Mouse (Mus musculus) gastrocnemius, postnatal 4 days (tissue): ENCODE data around the gene Mrc2. TPM values are rescaled to one million over a fixed set of nuclear protein-coding genes. Genes with fewer than 3 reads are reported as not detected.

Experiments used
- DNase-seq, 2 experiments: peaks; one replicate each; pipeline ENCODE4 v3.0.0; 2021 to 2022; ENCODE audit warnings: low spot score in 2 of 2, mixed read lengths in 2 of 2
- total RNA-seq, 2 experiments: library from RNA; stranded (reverse); gene quantifications; 2 replicates each; pipeline ENCODE4 v1.2.3; 2021

Gene Mrc2
- total RNA-seq, 2 experiments from 2014 or later, result 78.1 to 79.3 TPM

- no peak for DNase-seq
These were observed 56.1 kb downstream of the Mrc2 start for GRCm38 (mm10) chr11:105348495-105348982.

GRCm38 (mm10) chr11:105349780-105350324, 57.4 kb downstream of the Mrc2 start:
- no peak for DNase-seq

- no peak for DNase-seq
These were observed 58.2 kb downstream of the Mrc2 start for GRCm38 (mm10) chr11:105350643-105351042.

GRCm38 (mm10) chr11:105352152-105352551, 59.7 kb downstream of the Mrc2 start:
- no peak for DNase-seq

GRCm38 (mm10) chr11:105352954-105353890, 60.8 kb downstream of the Mrc2 start:
- peak; percentile 86 to 92 for DNase-seq

- no peak for DNase-seq
These were observed 61.4 kb downstream of the Mrc2 start for GRCm38 (mm10) chr11:105353891-105354280.

- no peak for DNase-seq
These were observed 63.9 kb downstream of the Mrc2 start for GRCm38 (mm10) chr11:105356301-105356700.

- no peak for DNase-seq
These were observed 69.8 kb downstream of the Mrc2 start for GRCm38 (mm10) chr11:105362041-105362765.

- peak; percentile 83 to 89 for DNase-seq
These were observed 70.6 kb downstream of the Mrc2 start for GRCm38 (mm10) chr11:105362946-105363597.

- DNase-seq, result peak in 1 of 2 experiments; percentile 35
These were observed 71.3 kb downstream of the Mrc2 start for GRCm38 (mm10) chr11:105363598-105364385.

- DNase-seq, result peak in 1 of 2 experiments; percentile 43
These were observed 72.1 kb downstream of the Mrc2 start for GRCm38 (mm10) chr11:105364386-105365065.

GRCm38 (mm10) chr11:105365611-105366010, 73.2 kb downstream of the Mrc2 start:
- no peak for DNase-seq

- DNase-seq, result no peak
These were observed 73.6 kb downstream of the Mrc2 start for GRCm38 (mm10) chr11:105366051-105366450.

- DNase-seq, result no peak
These were observed 74.7 kb downstream of the Mrc2 start for GRCm38 (mm10) chr11:105367163-105367562.

GRCm38 (mm10) chr11:105368833-105369232, 76.4 kb downstream of the Mrc2 start:
- no peak for DNase-seq

- DNase-seq, result no peak
These were observed 77.3 kb downstream of the Mrc2 start for GRCm38 (mm10) chr11:105369526-105370386.

- no peak for DNase-seq
These were observed 79.4 kb downstream of the Mrc2 start for GRCm38 (mm10) chr11:105371818-105372217.

GRCm38 (mm10) chr11:105373881-105374280, 81.4 kb downstream of the Mrc2 start:
- DNase-seq, result no peak
